Comparison of ENCODE assay signal across 8 mouse cellular contexts in genomic region chr8:126837318-126838025, GRCm38 (mm10).
A peak's percentile ranks its signal among the peaks of the same experiment; 100 is the strongest.
DNase-seq lines count a peak whose midpoint lies in the region; ATAC-seq and TF ChIP-seq lines count a peak whose summit lies in the region.

No protein-coding gene starts in this region.

- no peak overlapping the region for H3K4me2 ChIP-seq in liver, embryonic 16.5 days (ENCODE audit: low read depth, low read length)
- no peak overlapping the region for H3K4me2 ChIP-seq in stomach, postnatal 0 days (replicated peaks; ENCODE audit: low read depth)

- H3K36me3 ChIP-seq in liver, embryonic 16.5 days (ENCODE audit: control insufficient read depth, insufficient read depth) = no peaks in the 10 kb centered on the region
- H3K36me3 ChIP-seq in stomach, postnatal 0 days (ENCODE audit: control insufficient read depth, insufficient read depth, low read length) = no peaks in the 10 kb centered on the region

- no peak overlapping the region for H3K4me3 ChIP-seq in liver, embryonic 16.5 days (ENCODE audit: low read depth, low read length)
- H3K4me3 ChIP-seq in stomach, postnatal 0 days (ENCODE audit: low read depth, low read length) = no peak overlapping the region

- H3K9me3 ChIP-seq in liver, embryonic 16.5 days (replicated peaks; ENCODE audit: control insufficient read depth, low read length) = no peaks in the 10 kb centered on the region
- H3K9me3 ChIP-seq in stomach, postnatal 0 days (ENCODE audit: control insufficient read depth, low read length) = no peaks in the 10 kb centered on the region

- TF ChIP-seq EP300 in stomach, postnatal 0 days (optimal IDR thresholded peaks at IDR 0.05) = no peak

- 0 out of 2 replicates have a peak, but pooled peaks have one; percentile 5 for TF ChIP-seq CTCF in stomach, postnatal 0 days (IDR thresholded peaks at IDR 0.05; ENCODE audit: low read depth)

- no peak for ATAC-seq in liver, embryonic 16.5 days (ENCODE audit: low read depth)
- ATAC-seq in stomach, postnatal 0 days (ENCODE audit: low FRiP score, low TSS enrichment) = no peak

- H3K27ac ChIP-seq in liver, embryonic 16.5 days (ENCODE audit: low read length) = peak overlapping the region; percentile 22; the same call in 1 of the 2 replicates
- 0 out of 2 replicates have a peak overlapping the region, but pooled peaks have one; percentile 24 for H3K27ac ChIP-seq in stomach, postnatal 0 days (replicated peaks)

- peak; percentile 10 for DNase-seq in thymus, postnatal 4 days
- no peak for DNase-seq in thymus, adult 18-20 months
- peak; percentile 82 to 90 for DNase-seq in heart, postnatal 10 days
- DNase-seq in stomach, postnatal 0 days (ENCODE audit: low spot score) = no peak
- DNase-seq in natural killer cell, adult 2 months (ENCODE audit: low spot score in 2 of 2) = no peak
- DNase-seq in cerebellum, adult 11 months = no peak
- DNase-seq in cerebellum, adult 11-12 months = no peak

- H3K9ac ChIP-seq in liver, embryonic 16.5 days (ENCODE audit: low read depth, low read length) = no peak overlapping the region
- H3K9ac ChIP-seq in stomach, postnatal 0 days (ENCODE audit: low read length) = peak overlapping the region; percentile 31; the same call in 1 of the 2 replicates

- 53% methylated on average over 9 of the region's 9 CpGs for WGBS in liver, embryonic 16.5 days (ENCODE audit: insufficient replicate concordance)
- 67% methylated on average over 9 of the region's 9 CpGs for WGBS in stomach, postnatal 0 days

- intact Hi-C loops in heart, postnatal 10 days (cut with DNase I) = loop anchor here (2.0 kb wide), 2 partner anchors 47 to 171 kb away; no protein-coding TSS in a partner anchor

- H3K27me3 ChIP-seq in liver, embryonic 16.5 days (ENCODE audit: control insufficient read depth, insufficient read depth, low read depth, low read length) = no peaks in the 10 kb centered on the region
- no peaks in the 10 kb centered on the region for H3K27me3 ChIP-seq in stomach, postnatal 0 days (ENCODE audit: control insufficient read depth, insufficient read depth, low read length)

- peaks cover 40% of the 10 kb centered on the region for H3K4me1 ChIP-seq in liver, embryonic 16.5 days (ENCODE audit: control insufficient read depth, low read depth, low read length)
- peaks cover 11% of the 10 kb centered on the region for H3K4me1 ChIP-seq in stomach, postnatal 0 days (replicated peaks; ENCODE audit: control insufficient read depth, insufficient read depth)

Comparison
In these comparisons a context has a peak if more than half of its experiments do, and no peak if none do; other contexts are left out.
1. DNase-seq: peak in thymus, postnatal 4 days (single experiment) and heart, postnatal 10 days (2 of 2); none in thymus, adult 18-20 months (0 of 2), stomach, postnatal 0 days (single experiment), natural killer cell, adult 2 months (0 of 2), cerebellum, adult 11 months (single experiment) and cerebellum, adult 11-12 months (single experiment).